Mouse (Mus musculus): ENCODE results near the gene Znrf3.

The Znrf3 gene

DNA sequence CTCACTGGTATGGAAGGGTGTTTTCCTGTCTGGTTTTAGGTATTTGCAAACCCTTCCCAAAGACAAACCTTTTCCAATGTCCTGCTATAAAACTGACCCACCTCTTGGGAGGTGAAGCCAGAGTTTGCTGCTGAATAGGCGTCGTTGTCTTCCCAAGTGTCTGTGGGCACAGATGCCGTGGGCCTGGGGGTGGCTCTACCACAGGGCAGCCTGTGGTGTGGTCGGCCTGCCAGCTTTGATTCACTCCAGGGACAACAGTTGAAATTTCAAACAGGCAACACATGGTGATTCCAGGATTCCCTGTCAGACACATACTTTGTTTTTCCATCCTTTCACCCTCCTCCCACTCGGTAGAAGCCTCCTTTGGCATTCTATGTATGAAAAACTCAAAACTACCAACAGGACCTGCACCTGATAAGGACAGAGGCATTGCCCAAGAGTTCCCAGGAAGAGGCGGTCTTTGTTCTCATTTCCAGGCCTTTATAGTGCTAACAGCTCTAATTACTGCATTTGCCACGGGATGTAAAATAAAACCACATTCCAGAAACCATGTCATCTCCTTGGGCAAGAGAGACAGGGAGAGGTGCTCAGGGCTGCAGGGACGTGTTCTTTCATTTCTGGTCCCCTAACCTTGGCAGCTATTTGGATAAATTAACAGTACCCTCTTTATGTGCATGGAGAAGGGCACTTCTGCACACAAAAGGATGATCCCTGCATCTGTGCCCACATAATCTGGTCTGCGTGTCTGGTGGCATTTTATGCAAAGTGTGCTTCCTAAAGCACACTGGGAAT, 173.2 kb downstream of the Znrf3 start:
- DNase-seq (ENCODE audit: low read depth, low spot score), result peak; percentile 28

DNA sequence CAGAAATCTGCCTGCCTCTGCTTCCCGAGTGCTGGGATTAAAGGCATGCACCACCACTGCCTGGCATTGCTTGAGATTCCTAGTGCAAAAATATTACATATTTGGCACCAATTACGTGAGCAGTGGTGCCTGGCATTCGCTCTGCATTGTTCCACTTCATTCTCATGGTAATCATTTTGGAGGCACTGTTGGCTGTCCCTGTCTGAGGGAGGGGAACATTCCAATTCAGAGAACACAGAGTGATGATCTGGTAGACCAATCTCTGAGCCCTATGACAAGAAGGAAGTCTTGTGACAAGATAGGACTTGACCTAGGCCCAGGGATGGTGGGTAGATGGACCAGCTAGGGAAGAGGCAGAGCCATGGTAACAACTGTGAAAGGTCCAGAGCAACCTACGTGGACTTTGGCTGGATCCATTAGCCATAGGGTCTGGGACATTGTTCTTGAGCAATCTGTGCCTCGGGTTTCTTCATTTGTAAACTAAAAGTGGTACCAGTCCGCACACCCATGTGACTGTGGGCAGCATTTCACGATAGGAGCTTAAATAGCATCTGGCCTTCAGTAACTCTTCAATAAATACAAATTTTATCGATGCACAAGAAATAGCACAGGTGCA, 174.7 kb downstream of the Znrf3 start:
- DNase-seq (ENCODE audit: low read depth, low spot score), result no peak

DNA sequence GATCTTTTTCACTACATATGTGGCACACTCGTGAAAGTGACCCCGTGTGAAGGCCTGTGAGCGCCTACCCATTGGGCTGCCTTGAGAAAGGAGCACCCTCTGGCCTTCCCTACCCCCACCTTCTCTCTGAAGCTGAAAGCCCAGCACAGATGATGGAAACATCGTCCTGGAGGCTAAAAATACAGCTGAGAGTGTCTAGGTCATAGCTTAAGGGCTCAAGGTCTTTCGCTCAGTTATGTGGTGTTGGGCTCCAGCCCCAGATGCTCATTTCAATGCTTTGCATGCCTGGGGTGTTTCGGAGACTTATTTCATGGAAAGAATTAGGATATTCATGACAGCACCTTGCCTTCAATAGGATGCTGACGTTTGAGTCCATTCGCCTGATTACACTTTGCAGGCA, 178.9 kb downstream of the Znrf3 start:
- no peak for DNase-seq (ENCODE audit: low read depth, low spot score)

DNA sequence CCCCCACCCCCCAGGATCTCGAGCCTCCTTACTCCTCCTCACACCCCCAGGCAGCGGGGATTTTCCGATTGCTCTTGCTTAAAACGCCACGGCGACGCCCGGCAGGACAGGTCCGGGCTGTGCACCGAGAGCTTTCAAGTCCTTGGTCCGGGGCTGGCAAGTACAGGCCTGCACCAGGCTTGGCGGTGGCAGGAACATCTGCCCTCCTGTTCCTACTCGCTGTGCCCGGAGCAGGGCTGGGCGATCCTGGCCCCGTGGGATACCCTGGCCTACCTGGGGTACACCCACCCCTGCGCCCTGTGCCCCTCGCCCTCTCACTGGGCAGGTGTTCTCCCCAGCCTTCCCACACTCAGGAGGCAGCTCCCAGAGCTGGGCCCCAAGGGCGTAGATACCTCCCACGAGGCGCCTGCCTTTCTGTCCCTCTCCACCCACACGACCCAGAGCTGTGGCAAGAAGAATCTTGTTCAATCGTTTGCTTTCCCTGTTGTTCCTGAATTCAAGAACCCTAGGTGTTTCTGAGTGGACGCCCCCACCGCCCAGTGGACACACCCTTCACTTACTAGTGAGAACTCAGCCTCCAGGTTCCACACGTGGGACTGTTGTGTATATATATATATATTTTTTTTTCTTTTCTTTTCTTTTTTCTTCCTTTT, 181.4 kb downstream of the Znrf3 start:
- DNase-seq (ENCODE audit: low read depth, low spot score), result no peak

DNA sequence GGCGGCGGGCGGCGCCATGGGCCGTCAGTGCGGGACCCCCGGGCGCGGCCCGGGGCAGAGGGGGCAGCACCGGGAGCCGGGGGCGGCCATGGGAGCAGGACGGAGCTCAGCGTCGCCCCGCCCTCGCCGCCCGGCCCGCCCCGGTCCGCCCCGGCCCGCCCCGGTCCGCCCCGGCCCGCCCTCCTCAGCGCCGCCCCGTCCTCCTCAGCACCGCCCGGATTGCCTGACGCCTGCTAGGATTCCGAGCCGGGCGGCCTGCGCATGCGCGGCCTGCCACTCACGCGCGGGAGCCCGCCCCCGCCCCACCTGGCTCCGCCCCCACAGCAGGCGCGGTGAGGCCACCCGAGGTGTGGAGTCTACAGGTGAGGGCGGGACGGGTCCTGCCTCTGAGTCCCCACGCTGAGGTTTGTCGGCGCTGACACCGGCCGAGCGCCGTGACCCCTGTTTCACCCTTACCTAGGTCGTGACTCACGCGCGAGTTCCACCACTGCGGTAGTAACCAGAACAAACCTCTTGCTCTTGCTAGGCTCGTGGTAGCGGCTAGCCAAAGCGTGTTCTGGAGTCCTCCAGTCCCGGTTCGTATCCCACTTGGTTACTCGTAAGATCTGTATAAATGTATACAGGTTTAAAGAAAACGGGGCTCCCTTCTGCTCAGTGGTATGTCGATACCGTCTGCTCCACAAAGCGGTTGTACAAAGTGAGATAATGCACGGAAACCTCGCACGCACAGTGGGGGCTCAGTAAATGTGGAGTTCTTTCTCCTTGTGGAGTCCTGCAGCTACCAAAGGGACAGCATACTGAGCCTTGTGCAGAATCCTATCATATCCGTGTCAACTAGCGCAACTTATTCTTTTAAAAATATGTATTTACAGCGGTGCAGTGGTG, 182.9 kb downstream of the Znrf3 start, which contains the start of gene Kremen1:
Kremen1 (minus strand) TSS at position 51 of the 885 bp plus-strand sequence.
- peak; percentile 94 for DNase-seq (ENCODE audit: low read depth, low spot score)

DNA sequence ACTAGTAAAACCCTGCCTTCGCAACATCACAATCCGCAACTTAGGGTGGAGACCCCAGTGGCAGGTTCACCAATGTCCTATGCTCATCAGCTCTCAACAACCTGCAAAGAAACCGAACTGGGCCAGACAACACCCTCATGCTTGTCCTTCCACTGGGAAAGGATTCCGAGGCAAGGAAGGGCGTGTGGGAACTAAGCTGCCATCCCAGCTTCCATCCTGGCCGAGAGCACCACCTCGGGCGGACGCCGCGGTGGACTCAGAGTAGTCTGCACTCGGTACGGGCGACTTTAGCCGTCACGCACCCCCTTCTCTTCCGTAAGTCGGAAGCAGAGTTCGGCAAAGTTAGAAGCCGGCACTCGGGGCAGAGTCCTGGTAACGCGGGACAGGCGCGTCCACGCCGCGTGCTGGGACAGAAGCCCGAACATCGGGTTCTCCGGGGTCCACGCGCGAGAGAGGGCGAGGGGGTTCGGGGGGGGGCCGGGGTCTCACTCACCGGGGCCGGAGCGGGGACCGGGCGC, 183.6 kb downstream of the Znrf3 start:
- DNase-seq (ENCODE audit: low read depth, low spot score), result peak; percentile 29

DNA sequence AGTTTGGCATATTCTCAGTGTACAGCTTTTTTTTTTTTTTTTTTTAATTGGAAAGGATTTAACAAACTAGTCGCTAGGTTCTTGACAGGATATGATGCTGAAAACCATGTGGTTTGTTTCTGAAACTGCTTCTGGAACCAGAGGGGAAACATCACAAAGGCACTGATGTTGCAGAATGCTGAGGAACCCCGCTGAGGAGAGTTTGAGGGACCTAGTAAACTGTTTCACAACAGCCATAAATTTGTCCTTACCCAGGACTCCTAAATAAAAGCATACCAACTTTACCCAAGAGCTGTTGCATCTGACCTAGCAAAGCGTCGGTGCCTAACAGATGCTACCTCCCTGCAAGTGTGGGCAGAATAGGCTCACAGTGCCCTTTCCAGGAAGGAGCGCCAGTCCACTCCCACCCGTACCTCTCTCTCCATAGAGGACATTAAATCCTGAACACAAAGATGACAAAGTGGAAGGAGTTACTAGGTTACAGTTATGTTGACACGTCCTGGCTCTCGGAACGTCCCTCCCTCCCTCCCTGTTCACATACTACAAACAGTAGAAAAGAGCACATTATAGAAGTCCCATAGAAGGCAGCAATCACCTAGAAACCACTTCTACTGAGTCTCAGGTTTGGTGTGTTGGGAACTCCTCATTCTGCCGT, 184.6 kb downstream of the Znrf3 start:
- no peak for DNase-seq (ENCODE audit: low read depth, low spot score)

DNA sequence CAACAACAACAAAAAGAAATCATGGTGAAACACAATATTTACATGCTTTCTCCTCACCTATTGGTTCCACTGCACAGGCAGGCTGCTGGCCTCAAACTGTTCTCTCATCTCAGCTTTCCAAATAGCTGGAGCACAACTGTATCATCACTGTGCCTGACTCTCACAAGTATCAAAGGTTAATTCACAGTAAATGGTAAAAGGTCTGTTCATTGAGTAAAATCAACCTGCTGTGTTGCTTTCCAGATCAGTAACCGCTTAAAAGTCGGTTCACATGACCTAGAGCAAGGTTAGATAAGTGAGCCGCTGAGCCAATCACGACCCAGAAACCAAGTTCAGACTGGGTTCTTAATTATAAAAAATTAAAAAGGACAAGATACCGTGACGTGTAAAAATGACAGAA, 186.6 kb downstream of the Znrf3 start:
- no peak for DNase-seq (ENCODE audit: low read depth, low spot score)

DNA sequence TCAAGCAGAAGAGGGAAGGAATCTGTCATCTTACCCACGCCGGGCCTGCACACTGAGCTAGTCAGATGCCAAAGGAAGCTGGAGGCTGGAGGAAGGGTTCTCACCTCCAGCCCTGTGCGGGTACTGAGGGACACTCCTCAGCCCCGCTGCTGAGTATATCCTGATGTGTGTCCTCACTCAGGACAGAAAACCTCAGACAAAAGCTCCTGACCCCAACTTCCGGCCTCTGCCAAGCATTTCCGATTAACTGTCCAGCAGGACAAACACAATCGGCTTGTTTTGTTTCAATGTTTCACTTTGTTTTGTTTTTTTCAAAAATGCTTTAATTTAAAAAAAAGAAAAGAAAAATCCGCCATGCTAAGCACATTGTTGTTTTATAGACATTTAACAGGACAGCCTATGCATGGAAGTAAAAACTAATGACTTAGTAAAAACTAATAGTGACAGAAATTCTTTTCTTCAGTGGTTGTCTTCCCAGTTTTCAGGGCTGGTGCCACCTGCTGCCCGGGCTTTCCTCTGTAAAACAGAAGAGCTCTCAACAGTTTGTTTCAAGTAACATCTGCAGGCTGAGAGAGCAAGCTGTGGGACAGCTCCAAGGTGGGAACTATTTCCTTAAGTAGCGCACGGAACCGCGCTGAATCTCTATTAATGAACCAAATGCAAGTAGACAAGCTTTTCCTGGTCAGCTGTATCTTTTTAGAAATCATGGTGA, 187.3 kb downstream of the Znrf3 start:
- DNase-seq (ENCODE audit: low read depth, low spot score), result no peak

DNA sequence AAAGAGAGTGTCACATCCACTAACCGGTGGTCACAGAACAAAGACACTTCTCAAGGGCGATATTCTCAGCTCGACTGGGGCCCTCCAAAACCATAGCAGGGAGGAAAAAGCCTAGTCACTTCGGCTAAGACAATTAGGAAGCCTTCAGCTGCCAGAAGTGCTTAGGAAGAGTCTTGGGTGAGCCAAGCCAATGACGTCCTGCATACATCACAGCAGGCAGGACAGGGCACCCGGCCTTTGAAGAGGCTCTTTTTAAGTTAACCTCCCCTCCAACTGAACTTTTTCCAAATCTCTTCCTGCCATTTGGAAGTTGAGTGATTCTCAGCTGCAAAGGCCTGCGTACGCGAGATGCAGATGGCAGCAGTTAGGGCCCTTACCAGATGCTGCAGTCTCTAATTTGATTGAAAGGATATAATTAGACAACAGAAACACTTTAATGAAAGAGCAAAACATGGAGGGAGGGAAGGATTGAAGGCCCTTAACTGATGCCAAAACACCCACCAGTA, 189.1 kb downstream of the Znrf3 start:
- DNase-seq (ENCODE audit: low read depth, low spot score), result peak; percentile 49

DNA sequence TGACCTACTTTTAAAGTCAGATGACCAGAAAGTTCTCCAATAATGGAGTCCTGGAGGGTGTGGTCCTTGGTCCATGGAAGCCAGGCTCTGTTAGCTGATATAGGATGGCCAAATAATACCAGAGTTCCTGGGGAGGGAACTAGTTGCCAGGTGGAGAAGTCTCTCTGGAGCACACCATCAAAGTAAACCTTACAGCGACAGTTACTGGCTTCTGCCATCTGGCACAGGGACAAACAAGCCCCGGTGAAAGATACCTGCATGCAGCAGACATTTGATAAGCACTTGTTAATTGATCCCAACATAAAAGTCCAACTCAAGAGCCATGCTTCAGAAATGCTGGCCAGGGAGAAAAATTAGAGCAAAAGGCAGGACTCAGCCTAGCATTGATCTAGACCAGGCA, 190.6 kb downstream of the Znrf3 start:
- no peak for DNase-seq (ENCODE audit: low read depth, low spot score)

DNA sequence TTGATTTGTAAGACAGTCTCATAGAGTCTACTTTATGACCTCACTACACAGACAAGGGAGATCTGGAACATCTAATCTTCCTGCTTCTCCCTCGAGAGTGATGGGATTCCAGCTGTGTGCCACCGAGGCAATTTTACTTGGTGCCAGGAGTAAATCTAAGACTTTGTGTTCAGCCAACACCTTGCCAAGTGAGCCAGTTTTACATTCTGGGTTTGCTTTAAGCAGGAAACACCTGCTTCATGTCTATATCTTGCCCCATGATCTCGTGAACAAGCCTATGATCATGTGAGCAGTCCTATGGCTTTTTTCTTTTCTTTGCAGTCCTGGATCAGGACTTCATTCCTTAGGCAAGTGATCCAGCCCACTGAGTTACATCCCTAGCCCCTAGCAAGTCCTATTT, 191.1 kb downstream of the Znrf3 start:
- no peak for DNase-seq (ENCODE audit: low read depth, low spot score)

DNA sequence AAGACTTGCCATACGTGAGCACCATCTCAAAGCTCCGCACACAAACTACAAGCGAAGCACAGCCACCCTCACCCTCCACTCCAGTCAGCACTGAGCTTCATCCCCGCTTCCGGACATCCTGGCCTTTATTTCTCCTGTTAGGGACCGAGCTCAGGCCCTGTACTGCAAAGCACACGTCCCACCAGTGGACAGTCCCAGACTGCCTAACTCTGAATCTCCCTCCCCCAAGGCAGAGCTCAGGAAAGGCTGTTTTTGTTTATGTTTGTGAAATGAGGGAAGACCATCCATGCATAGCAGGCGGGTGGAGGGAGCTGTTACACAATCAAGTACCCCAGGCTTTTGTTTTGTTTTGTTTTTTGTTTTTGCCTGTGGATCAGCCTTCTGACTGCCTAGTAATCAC, 191.9 kb downstream of the Znrf3 start:
- no peak for DNase-seq (ENCODE audit: low read depth, low spot score)

DNA sequence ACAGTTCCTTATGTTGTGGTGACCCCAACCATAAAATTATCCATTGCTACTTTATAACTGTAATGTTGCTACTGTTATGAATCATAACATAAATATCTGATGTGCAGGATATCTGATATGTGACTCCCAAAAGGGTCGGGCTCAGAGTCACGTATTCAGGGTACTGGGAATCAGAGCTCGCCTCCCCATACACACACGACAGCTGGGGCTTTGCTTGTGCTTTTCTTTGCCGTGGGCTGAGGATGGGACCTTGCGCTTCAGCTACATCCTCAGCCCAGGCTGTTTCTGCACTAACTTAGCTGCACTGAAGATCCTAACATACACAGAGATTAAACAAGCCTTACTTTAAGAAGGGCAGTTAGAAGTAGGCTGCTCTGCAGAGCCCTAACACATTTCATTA, 193.5 kb downstream of the Znrf3 start:
- DNase-seq (ENCODE audit: low read depth, low spot score), result no peak

DNA sequence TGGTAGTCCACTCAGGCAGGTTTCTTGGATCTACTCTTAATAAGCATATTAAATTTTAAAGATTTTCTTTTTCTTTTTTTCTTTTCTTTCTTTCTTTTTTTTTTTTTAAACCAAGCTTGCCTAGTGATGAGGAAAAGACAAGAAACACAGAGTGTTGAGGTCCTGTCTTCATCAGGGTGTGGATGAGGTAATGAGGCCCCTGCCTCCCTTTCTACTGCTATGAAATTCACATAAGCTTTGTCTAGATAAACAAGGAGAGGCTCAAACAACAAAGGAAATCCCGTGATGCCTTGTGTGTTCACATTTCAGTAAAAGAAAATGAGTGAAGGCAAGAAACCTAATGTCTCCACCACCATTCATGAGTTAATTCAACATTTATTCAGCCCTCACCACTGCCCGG, 196.4 kb downstream of the Znrf3 start:
- no peak for DNase-seq (ENCODE audit: low read depth, low spot score)

DNA sequence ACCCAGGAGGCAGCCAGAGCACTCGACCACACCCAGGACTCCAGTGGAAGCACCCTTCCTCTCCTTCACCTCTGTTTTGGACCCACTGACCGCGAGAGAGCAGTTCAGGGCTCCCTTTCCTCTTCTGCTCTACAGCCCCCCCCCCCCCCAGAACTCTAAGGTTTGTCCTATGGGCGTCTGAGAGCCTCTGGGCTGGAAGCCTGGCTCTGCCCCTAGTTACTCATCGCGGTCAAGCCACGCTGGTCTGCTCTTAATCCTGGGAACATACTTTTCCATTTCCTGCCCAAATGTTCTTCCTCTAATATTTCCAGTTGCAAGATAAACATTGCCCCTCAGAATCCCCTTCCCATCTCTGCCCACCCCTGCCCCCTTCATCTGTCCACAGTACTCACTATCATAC, 199.2 kb downstream of the Znrf3 start:
- no peak for DNase-seq (ENCODE audit: low read depth, low spot score)

DNA sequence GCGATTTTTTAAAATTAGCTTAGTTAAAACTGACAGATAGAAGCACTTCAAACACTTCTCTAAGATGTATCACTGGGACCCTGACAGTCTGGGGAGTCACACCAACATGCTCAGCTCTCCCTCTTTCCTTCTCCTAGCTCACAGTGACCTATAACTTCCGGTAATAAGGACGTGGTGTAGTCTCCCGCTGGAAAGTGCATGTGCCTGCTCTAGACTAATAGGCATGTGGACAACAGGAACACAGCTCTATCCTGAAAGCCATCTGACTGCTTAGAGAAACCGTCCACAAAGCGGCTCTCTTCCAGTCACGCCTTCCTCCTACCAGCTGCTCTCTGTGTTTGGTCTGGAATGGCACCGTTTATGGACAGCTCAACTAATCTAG, 199.9 kb downstream of the Znrf3 start:
- DNase-seq (ENCODE audit: low read depth, low spot score), result peak; percentile 76

DNA sequence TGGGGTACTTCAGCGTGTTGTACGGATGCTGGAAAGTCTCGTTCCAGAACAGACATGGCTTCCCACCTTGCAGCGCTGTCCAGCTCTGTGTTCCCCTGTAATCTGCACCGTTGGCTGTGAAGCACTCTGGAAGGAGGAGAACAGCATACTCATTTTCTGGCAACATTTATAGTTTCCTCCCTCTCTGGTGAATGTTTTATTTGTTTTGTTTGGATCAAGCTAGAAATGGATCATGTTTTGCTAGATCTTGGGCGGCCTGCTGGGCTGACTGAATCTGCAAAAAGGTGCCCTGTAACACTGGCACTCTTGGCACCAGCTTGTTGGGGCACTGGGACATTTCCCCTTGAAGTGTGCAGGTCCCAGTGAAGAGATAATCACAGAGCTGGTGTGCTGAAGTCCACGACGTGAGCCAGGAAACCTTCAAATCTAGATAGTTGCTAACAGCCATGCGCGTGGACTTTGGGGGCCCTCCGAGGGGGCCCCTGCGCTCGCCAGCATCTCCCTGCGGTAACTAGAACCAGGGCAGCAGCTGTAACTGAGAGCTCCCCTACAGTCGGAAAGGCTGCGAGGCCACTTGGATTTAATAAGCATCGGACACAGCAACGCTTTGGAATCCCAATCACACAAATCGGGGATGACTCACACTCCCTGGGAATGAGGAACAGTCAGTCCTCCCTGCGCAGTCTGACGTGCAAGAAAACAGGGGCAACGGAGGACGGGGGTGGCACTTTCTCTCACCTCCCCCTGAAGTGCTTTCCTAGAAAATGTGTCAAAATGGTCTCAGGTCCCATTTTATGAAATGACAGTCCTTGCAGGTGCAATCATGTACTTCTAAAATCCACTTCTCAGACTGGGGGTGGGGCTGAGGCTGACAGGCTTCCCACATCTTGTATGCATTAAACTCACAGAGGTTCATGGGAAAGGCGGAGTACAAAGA, 200.6 kb downstream of the Znrf3 start:
- peak; percentile 92 for DNase-seq (ENCODE audit: low read depth, low spot score)

DNA sequence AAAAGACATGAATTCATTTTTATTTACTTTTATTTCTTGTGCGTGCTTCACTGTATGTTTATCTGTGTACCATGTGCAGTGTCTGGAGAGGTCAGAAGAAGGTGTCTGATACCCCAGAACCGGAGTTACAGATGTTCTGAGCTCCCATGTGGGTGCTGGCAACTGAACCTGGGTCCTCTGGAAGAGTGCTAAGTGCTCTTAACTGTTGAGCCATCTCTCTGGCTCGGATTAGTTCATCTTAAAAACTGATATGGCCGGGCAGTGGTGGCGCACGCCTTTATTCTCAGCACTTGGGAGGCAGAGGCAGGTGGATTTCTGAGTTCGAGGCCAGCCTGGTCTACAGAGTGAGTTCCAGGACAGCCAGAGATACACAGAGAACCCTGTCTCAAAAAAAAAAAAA, 201.4 kb downstream of the Znrf3 start:
- no peak for DNase-seq (ENCODE audit: low read depth, low spot score)

Data from brain, adult 2 months (tissue).